Mouse (Mus musculus) skeletal muscle tissue, postnatal 0 days (tissue): ENCODE results near the gene Eid3. TPM values are rescaled to one million over a fixed set of nuclear protein-coding genes. Genes with fewer than 3 reads are reported as not detected.

Experiments used
- polyA plus RNA-seq: library from polyadenylated mRNA; unstranded; fragments of >200 nt; fragmentation: Nextera tagmentation; extraction: Ambion mirVana; gene quantifications from 2 replicates; pipeline ENCODE4 v1.2.1, GENCODE M21; 2015

Eid3 gene
- 0.10 TPM in 1 of 2 replicates, not detected in the other for polyA plus RNA-seq

DNA sequence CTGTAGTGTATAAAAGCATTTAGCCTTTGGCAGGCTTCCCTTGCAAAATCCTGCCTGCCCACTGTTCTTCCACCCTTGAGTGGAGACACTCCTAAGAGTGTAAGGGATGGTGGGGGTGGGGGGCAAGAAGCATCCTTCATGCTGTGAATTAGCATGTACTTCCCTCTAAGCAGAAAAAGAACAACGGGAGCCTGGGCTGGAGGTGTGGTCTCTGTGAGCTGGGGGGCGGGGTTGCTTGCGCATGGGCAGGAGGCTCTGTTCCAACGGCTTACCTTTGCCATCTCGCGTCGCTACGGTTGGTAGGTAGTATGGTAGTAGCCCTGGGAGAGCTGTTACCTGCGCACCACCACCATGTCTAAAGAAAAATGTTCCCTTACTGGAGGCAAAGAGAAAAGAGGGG is at the start of gene Eid3:
TSS of gene Eid3 (plus strand) at position 271 of the 400 bp plus-strand sequence.

DNA sequence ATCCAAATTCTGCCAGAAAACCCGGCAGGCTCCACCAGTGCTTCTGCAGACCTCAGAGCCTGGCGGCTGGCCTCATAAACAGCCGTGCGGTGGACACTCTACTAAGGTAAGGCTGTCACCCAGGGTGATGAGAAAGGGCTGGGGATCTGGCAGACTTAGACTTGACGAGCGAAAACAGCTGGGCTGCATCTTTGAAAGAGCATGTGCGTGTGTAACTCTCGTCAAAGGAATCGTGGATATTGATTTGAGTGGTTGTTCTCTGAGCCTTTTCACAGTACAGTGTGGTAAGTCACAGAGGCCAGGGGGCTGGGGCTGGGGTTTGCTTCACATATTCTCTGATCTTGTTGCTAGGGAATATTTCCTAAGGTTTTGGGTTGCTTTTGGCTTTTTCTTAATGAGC is 32.5 kb upstream of the Eid3 start, which contains the start of gene Txnrd1:
TSS of gene Txnrd1 (plus strand) at position 26 of the 400 bp plus-strand sequence.

Other genes starting within 250 kb of the Eid3 start
- 49.8 and 50.1 TPM in 2 replicates for gene 1190007I07Rik, start 243.4 kb upstream of the Eid3 start, polyA plus RNA-seq
- gene Tdg, start 236.8 kb upstream of the Eid3 start, polyA plus RNA-seq: 26.9 and 27.1 TPM in 2 replicates
- gene Glt8d2, start 176.0 kb upstream of the Eid3 start, polyA plus RNA-seq: 18.4 and 18.8 TPM in 2 replicates
- 34.0 and 34.6 TPM in 2 replicates for gene Hcfc2, start 170.5 kb upstream of the Eid3 start, polyA plus RNA-seq
- gene Nfyb, start 102.5 kb upstream of the Eid3 start, polyA plus RNA-seq: 15.2 and 19.5 TPM in 2 replicates
- 21.3 and 26.2 TPM in 2 replicates for gene Txnrd1, start 32.7 kb upstream of the Eid3 start, polyA plus RNA-seq
- 0.48 and 0.55 TPM in 2 replicates for gene Chst11, start 118.9 kb downstream of the Eid3 start, polyA plus RNA-seq